In genomic region chr2:52242691-52243090, GRCm38 (mm10) we compare ENCODE assay signal across 12 mouse cellular contexts.
"Had no signal": no experiment of that assay in that cellular context is flagged by ENCODE, and none has a peak within 500 bp of the region (broad histone marks: within the 10 kb centered on the region; RNA-seq: fewer than 3 reads in every experiment).

No protein-coding gene starts in this region.

- H3K27me3 ChIP-seq: limb, embryonic 13.5 days; midbrain, embryonic 12.5 days; neural tube, embryonic 13.5 days had no signal

- H3K4me3 ChIP-seq: layer of hippocampus, adult 2 months; limb, embryonic 13.5 days; midbrain, embryonic 12.5 days; neural tube, embryonic 13.5 days had no signal

- ATAC-seq: midbrain, embryonic 16.5 days had no signal

- H3K27ac ChIP-seq: kidney, postnatal 0 days; layer of hippocampus, adult 2 months; limb, embryonic 13.5 days; liver, embryonic 14.5 days; midbrain, embryonic 12.5 days; neural tube, embryonic 13.5 days had no signal

- H3K4me1 ChIP-seq: limb, embryonic 13.5 days; midbrain, embryonic 12.5 days; neural tube, embryonic 13.5 days had no signal

- DNase-seq: kidney, postnatal 36 days; left cerebral cortex, postnatal 4 days; lung, adult 18-20 months; right cerebral cortex, postnatal 14 days; thymus, postnatal 36 days had no signal
